Mouse (Mus musculus): ENCODE results near the gene Dnmt3l. TPM values are rescaled to one million over a fixed set of nuclear protein-coding genes. Genes with fewer than 3 reads are reported as not detected.
"Not testable (repeated sequence)": the region's sequence is repeated elsewhere in the genome, so short reads cannot be mapped to it uniquely, and the experiment has no call there.

The Dnmt3l gene
- polyA plus RNA-seq, 1 experiment from 2014 or later: not detected

- not testable (repeated sequence) for DNase-seq (ENCODE audit: low spot score); H3K27ac ChIP-seq (replicated peaks); H3K9me3 ChIP-seq; H3K4me3 ChIP-seq; H3K27me3 ChIP-seq (replicated peaks; ENCODE audit: low read depth, poor library complexity, severe bottlenecking)
- 95% methylated on average over 5 of the region's 5 CpGs for WGBS
- H3K4me1 ChIP-seq: peaks cover 37% of the 10 kb centered on the region
- H3K36me3 ChIP-seq (replicated peaks): peaks cover 12% of the 10 kb centered on the region
These were observed 30.6 kb upstream of the Dnmt3l start for GRCm38 (mm10) chr10:78011116-78011515.

- Histone ChIP-seq H3K27ac (replicated peaks) (no peak overlapping the region), H3K4me3 (no peak overlapping the region), H3K27me3 (replicated peaks; ENCODE audit: low read depth, poor library complexity, severe bottlenecking) (peaks cover 6% of the 10 kb centered on the region; the same call in 1 of the 2 replicates), H3K36me3 (replicated peaks) (peaks cover 3% of the 10 kb centered on the region; the same call in 1 of the 2 replicates), H3K9me3 (0 out of 2 replicates have a peak, but pooled peaks cover 4% of the 10 kb centered on the region), H3K4me1 (peaks cover 19% of the 10 kb centered on the region)
- 93% methylated on average over 18 of the region's 18 CpGs for WGBS
- DNase-seq (ENCODE audit: low spot score): no peak
These were observed 28.9 kb upstream of the Dnmt3l start for GRCm38 (mm10) chr10:78012661-78013495.

- DNase-seq (ENCODE audit: low spot score): no peak
- peaks cover 6% of the 10 kb centered on the region for H3K4me1 ChIP-seq
- H3K9me3 ChIP-seq: 0 out of 2 replicates have a peak, but pooled peaks cover 4% of the 10 kb centered on the region
- 93% methylated on average over 1 of the region's 1 CpGs for WGBS
- no peaks in the 10 kb centered on the region for H3K36me3 ChIP-seq (replicated peaks)
- H3K27me3 ChIP-seq (replicated peaks; ENCODE audit: low read depth, poor library complexity, severe bottlenecking): peaks cover 5% of the 10 kb centered on the region; the same call in 1 of the 2 replicates
- H3K27ac ChIP-seq (replicated peaks): no peak overlapping the region
- H3K4me3 ChIP-seq: no peak overlapping the region
These were observed 26.3 kb upstream of the Dnmt3l start for GRCm38 (mm10) chr10:78015489-78015888.

- H3K27me3 ChIP-seq (replicated peaks; ENCODE audit: low read depth, poor library complexity, severe bottlenecking): no peaks in the 10 kb centered on the region
- H3K27ac ChIP-seq (replicated peaks): no peak overlapping the region
- DNase-seq (ENCODE audit: low spot score): no peak
- H3K4me3 ChIP-seq: no peak overlapping the region
- no peaks in the 10 kb centered on the region for H3K36me3 ChIP-seq (replicated peaks)
- WGBS: 54% methylated on average over 5 of the region's 5 CpGs
- peaks cover 3% of the 10 kb centered on the region; the same call in 1 of the 2 replicates for H3K4me1 ChIP-seq
- 0 out of 2 replicates have a peak, but pooled peaks cover 4% of the 10 kb centered on the region for H3K9me3 ChIP-seq
These were observed 25.4 kb upstream of the Dnmt3l start for GRCm38 (mm10) chr10:78016366-78016765.

- Histone ChIP-seq H3K36me3 (replicated peaks) (no peaks in the 10 kb centered on the region), H3K27ac (replicated peaks) (peak overlapping the region; percentile 20; the same call in 1 of the 2 replicates), H3K9me3 (0 out of 2 replicates have a peak, but pooled peaks cover 4% of the 10 kb centered on the region), H3K27me3 (replicated peaks; ENCODE audit: low read depth, poor library complexity, severe bottlenecking) (no peaks in the 10 kb centered on the region), H3K4me1 (peaks cover 3% of the 10 kb centered on the region; the same call in 1 of the 2 replicates), H3K4me3 (peak overlapping the region; percentile 48)
- DNase-seq (ENCODE audit: low spot score): peak; percentile 86
- WGBS: 21% methylated on average over 19 of the region's 19 CpGs
These were observed 22.9 kb upstream of the Dnmt3l start for GRCm38 (mm10) chr10:78018797-78019203.

GRCm38 (mm10) chr10:78019291-78019690 lies 22.5 kb upstream of the Dnmt3l start:
- no peak overlapping the region for H3K4me3 ChIP-seq
- DNase-seq (ENCODE audit: low spot score): no peak
- WGBS: 83% methylated on average over 4 of the region's 4 CpGs

GRCm38 (mm10) chr10:78019984-78020383 lies 21.8 kb upstream of the Dnmt3l start:
- not testable (repeated sequence) for H3K9me3 ChIP-seq; H3K4me3 ChIP-seq; H3K27me3 ChIP-seq (replicated peaks; ENCODE audit: low read depth, poor library complexity, severe bottlenecking); H3K27ac ChIP-seq (replicated peaks); H3K4me1 ChIP-seq; DNase-seq (ENCODE audit: low spot score); H3K36me3 ChIP-seq (replicated peaks)
- WGBS: 97% methylated on average over 7 of the region's 11 CpGs

More at GRCm38 (mm10) chr10:78019291-78019690, 22.5 kb upstream of the Dnmt3l start:
- no peaks in the 10 kb centered on the region for H3K36me3 ChIP-seq (replicated peaks)
- no peaks in the 10 kb centered on the region for H3K27me3 ChIP-seq (replicated peaks; ENCODE audit: low read depth, poor library complexity, severe bottlenecking)
- H3K9me3 ChIP-seq: 0 out of 2 replicates have a peak, but pooled peaks cover 4% of the 10 kb centered on the region
- H3K4me1 ChIP-seq: peaks cover 3% of the 10 kb centered on the region; the same call in 1 of the 2 replicates
- H3K27ac ChIP-seq (replicated peaks): no peak overlapping the region

- H3K27me3 ChIP-seq (replicated peaks; ENCODE audit: low read depth, poor library complexity, severe bottlenecking); DNase-seq (ENCODE audit: low spot score); H3K36me3 ChIP-seq (replicated peaks); H3K27ac ChIP-seq (replicated peaks); H3K4me1 ChIP-seq; H3K9me3 ChIP-seq; H3K4me3 ChIP-seq: not testable (repeated sequence)
- WGBS: 77% methylated on average over 6 of the region's 8 CpGs
These were observed 16.3 kb upstream of the Dnmt3l start for GRCm38 (mm10) chr10:78025453-78025852.

GRCm38 (mm10) chr10:78028129-78028528 lies 13.6 kb upstream of the Dnmt3l start:
- 9% methylated on average over 5 of the region's 5 CpGs for WGBS
- Histone ChIP-seq H3K27me3 (replicated peaks; ENCODE audit: low read depth, poor library complexity, severe bottlenecking) (no peaks in the 10 kb centered on the region), H3K36me3 (replicated peaks) (no peaks in the 10 kb centered on the region), H3K4me3 (no peak overlapping the region), H3K9me3 (no peaks in the 10 kb centered on the region), H3K27ac (replicated peaks) (no peak overlapping the region), H3K4me1 (no peaks in the 10 kb centered on the region)
- peak; percentile 78 for DNase-seq (ENCODE audit: low spot score)

GRCm38 (mm10) chr10:78029080-78029479 lies 12.7 kb upstream of the Dnmt3l start:
- Histone ChIP-seq H3K27ac (replicated peaks) (no peak overlapping the region), H3K9me3 (no peaks in the 10 kb centered on the region), H3K4me1 (no peaks in the 10 kb centered on the region), H3K4me3 (no peak overlapping the region), H3K36me3 (replicated peaks) (no peaks in the 10 kb centered on the region), H3K27me3 (replicated peaks; ENCODE audit: low read depth, poor library complexity, severe bottlenecking) (no peaks in the 10 kb centered on the region)
- WGBS: 74% methylated on average over 1 of the region's 1 CpGs
- DNase-seq (ENCODE audit: low spot score): no peak

GRCm38 (mm10) chr10:78031987-78032386 lies 9.8 kb upstream of the Dnmt3l start:
- Histone ChIP-seq H3K4me1 (no peaks in the 10 kb centered on the region), H3K27me3 (replicated peaks; ENCODE audit: low read depth, poor library complexity, severe bottlenecking) (no peaks in the 10 kb centered on the region), H3K36me3 (replicated peaks) (no peaks in the 10 kb centered on the region), H3K4me3 (no peak overlapping the region), H3K27ac (replicated peaks) (no peak overlapping the region), H3K9me3 (no peaks in the 10 kb centered on the region)
- WGBS: 88% methylated on average over 2 of the region's 2 CpGs
- no peak for DNase-seq (ENCODE audit: low spot score)

GRCm38 (mm10) chr10:78037139-78037538 lies 4.6 kb upstream of the Dnmt3l start:
- 85% methylated on average over 4 of the region's 4 CpGs for WGBS
- Histone ChIP-seq H3K27me3 (replicated peaks; ENCODE audit: low read depth, poor library complexity, severe bottlenecking) (peaks cover 3% of the 10 kb centered on the region; the same call in 1 of the 2 replicates), H3K27ac (replicated peaks) (no peak overlapping the region), H3K4me3 (no peak overlapping the region), H3K36me3 (replicated peaks) (no peaks in the 10 kb centered on the region), H3K4me1 (peaks cover 7% of the 10 kb centered on the region), H3K9me3 (no peaks in the 10 kb centered on the region)
- DNase-seq (ENCODE audit: low spot score): no peak

GRCm38 (mm10) chr10:78042096-78042495 lies 349 bp downstream of the Dnmt3l start:
- WGBS: 45% methylated on average over 7 of the region's 7 CpGs

More at GRCm38 (mm10) chr10:78042096-78042495, 349 bp downstream of the Dnmt3l start:
- Histone ChIP-seq H3K27me3 (replicated peaks; ENCODE audit: low read depth, poor library complexity, severe bottlenecking) (peaks cover 33% of the 10 kb centered on the region), H3K4me1 (peaks cover 24% of the 10 kb centered on the region), H3K36me3 (replicated peaks) (no peaks in the 10 kb centered on the region), H3K4me3 (no peak overlapping the region), H3K9me3 (no peaks in the 10 kb centered on the region), H3K27ac (replicated peaks) (no peak overlapping the region)
- peak; percentile 50 for DNase-seq (ENCODE audit: low spot score)

Measured in embryonic facial prominence, embryonic 10.5 days (tissue).